Mouse (Mus musculus) kidney, postnatal 0 days (tissue): ENCODE measurements around the gene St6gal1. TPM values are rescaled to one million over a fixed set of nuclear protein-coding genes. Genes with fewer than 3 reads are reported as not detected.

ENCODE experiments used
- ATAC-seq: fragments of 200-750 bp; cut with Nextera tagmentation; replicated peaks from 2 replicates; pipeline ENCODE4 v1.8.0; 2017; ENCODE audit warnings: low read depth, moderate number of reproducible peaks, moderate TSS enrichment, moderate library complexity; ENCODE audit not compliant: low FRiP score
- DNase-seq: peaks from one replicate; pipeline ENCODE4 v3.0.0-alpha.2; 2016; ENCODE audit warnings: low spot score
- H3K27ac ChIP-seq: fragments of 300-500 bp; sonication (generic); 2 replicates; pipeline ENCODE4 v1.5.1; 2014; ENCODE audit warnings: mild to moderate bottlenecking
- H3K27me3 ChIP-seq: fragments of 300-500 bp; sonication (generic); 2 replicates; pipeline ENCODE4 v1.6.1; 2014; ENCODE audit warnings: low read length, mixed read lengths; ENCODE audit not compliant: insufficient read depth
- H3K36me3 ChIP-seq: fragments of 300-500 bp; sonication (generic); 2 replicates; pipeline ENCODE4 v1.6.1; 2014; ENCODE audit warnings: low read length, mixed read lengths; ENCODE audit not compliant: insufficient read depth
- H3K4me1 ChIP-seq: fragments of 300-500 bp; sonication (generic); replicated peaks from 2 replicates; pipeline ENCODE4 v1.6.1; 2014; ENCODE audit warnings: antibody characterized with exemption, low read length, mixed read lengths; ENCODE audit not compliant: insufficient read depth
- H3K4me2 ChIP-seq: fragments of 300-500 bp; sonication (generic); 2 replicates; pipeline ENCODE4 v1.6.1; 2014; ENCODE audit warnings: mild to moderate bottlenecking, low read length, moderate library complexity, mixed read lengths
- H3K4me3 ChIP-seq: fragments of 300-500 bp; sonication (generic); replicated peaks from 2 replicates; pipeline ENCODE4 v1.5.1; 2014; ENCODE audit warnings: low read depth, low read length
- H3K9ac ChIP-seq: fragments of 300-500 bp; sonication (generic); 2 replicates; pipeline ENCODE4 v1.6.1; 2014; ENCODE audit warnings: low read depth, low read length
- H3K9me3 ChIP-seq: fragments of 300-500 bp; sonication (generic); replicated peaks from 2 replicates; pipeline ENCODE4 v1.6.1; 2016; ENCODE audit warnings: low read length, inconsistent platforms, mixed read lengths
- CTCF ChIP-seq: IDR thresholded peaks from 2 replicates; pipeline ENCODE4 v1.5.1; 2016; ENCODE audit warnings: antibody characterized with exemption, low read depth, mild to moderate bottlenecking, moderate library complexity
- WGBS: fragments of 180-500 bp; shearing (Covaris S2); extraction: QIAGEN DNeasy Blood & Tissue Kit; methylation state at CpG from one replicate; pipeline ENCODE4 v1.1.7; 2014; 5-methylcytosine and 5-hydroxymethylcytosine counted together
- polyA plus RNA-seq: library from polyadenylated mRNA; unstranded; fragments of >200 nt; fragmentation: Nextera tagmentation; extraction: Ambion mirVana; gene quantifications from 2 replicates; pipeline ENCODE4 v1.2.1, GENCODE M21; 2015

The St6gal1 gene
- polyA plus RNA-seq, 1 experiment from 2014 or later: 28.6 TPM

GRCm38 (mm10) chr16:23379536-23380230 is 155.1 kb downstream of the St6gal1 start:
- H3K4me2 ChIP-seq: no peak overlapping the region
- TF ChIP-seq CTCF: no peak
- no peaks in the 10 kb centered on the region for H3K4me1 ChIP-seq
- no peaks in the 10 kb centered on the region for H3K9me3 ChIP-seq
- 76% methylated on average over 3 of the region's 3 CpGs for WGBS
- DNase-seq (no peak), ATAC-seq (no peak)
- no peaks in the 10 kb centered on the region for H3K27me3 ChIP-seq
- H3K4me3 ChIP-seq: no peak overlapping the region
- H3K27ac ChIP-seq: no peak overlapping the region
- H3K36me3 ChIP-seq: no peaks in the 10 kb centered on the region
- H3K9ac ChIP-seq: no peak overlapping the region

DNA sequence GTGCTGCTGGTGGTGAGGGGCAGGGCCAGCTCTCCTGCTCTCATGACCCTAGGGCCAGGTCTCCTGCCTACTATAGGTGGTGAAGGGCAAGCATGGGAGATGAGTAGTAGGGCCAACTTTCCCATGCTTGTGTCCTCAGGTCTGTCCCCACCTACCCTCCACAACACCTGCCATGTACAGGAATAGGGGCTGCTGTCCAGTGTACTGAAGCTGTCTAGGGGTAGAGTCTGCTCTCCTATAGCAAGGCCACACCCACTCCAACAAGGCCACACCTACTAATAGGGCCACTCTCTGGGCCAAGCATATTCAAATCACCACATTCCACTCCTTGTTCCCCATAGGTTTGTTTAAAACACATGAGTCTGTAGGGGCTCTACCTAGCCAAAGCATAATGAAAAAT is 159.8 kb downstream of the St6gal1 start:
- Histone ChIP-seq H3K36me3 (no peaks in the 10 kb centered on the region), H3K27ac (no peak overlapping the region), H3K9ac (no peak overlapping the region), H3K4me2 (no peak overlapping the region), H3K27me3 (no peaks in the 10 kb centered on the region), H3K4me3 (no peak overlapping the region), H3K9me3 (no peaks in the 10 kb centered on the region), H3K4me1 (no peaks in the 10 kb centered on the region)
- no peak for DNase-seq
- no peak for TF ChIP-seq CTCF
- ATAC-seq: no peak

DNA sequence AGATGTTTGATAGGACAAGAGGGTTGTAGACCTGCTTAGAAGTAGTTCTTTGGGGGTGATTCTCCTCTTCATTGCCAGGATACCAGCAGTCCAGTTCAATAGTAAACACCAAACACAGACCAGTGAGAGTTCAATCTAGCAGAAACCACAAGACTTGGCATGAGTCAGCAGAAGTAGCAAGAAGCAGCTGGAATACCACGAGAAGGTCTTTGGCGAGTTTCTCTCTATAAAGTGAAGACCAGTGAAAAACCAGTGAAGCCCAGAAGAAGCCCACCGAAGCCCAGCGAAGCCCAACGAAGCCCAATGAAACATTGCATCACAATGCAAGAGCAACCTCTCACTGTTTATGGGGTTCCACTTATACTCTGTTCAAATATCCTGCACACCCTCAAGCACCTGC is 173.4 kb downstream of the St6gal1 start:
- 86% methylated on average over 5 of the region's 5 CpGs for WGBS
- H3K4me2 ChIP-seq: no peak overlapping the region
- H3K9ac ChIP-seq: no peak overlapping the region
- no peaks in the 10 kb centered on the region; the same call in 1 of the 2 replicates for H3K4me1 ChIP-seq
- no peaks in the 10 kb centered on the region for H3K36me3 ChIP-seq
- no peak for DNase-seq
- H3K4me3 ChIP-seq: no peak overlapping the region
- no peak for ATAC-seq
- no peaks in the 10 kb centered on the region for H3K9me3 ChIP-seq
- no peaks in the 10 kb centered on the region for H3K27me3 ChIP-seq
- no peak for TF ChIP-seq CTCF
- H3K27ac ChIP-seq: no peak overlapping the region

DNA sequence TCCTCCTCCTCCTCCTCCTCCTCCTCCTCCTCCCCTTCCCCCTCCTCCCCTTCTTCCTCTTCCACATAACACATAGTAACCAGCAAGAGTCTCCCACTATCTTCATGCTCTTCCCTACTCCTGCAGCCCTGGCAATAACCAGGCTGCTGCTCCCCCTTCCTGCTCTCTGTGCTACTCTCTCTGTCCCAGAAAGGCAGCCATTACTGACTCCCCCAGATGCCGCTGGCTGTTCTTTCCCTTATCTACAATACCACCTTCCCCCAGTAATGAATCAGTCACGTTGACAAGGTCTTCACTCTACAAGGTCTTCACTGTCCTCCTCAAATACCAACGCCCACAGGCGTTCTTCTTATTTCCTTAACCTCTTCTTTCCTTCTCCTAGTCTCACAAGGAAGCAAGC is 176.9 kb downstream of the St6gal1 start:
- DNase-seq: peak; percentile 44
- ATAC-seq: no peak
- Histone ChIP-seq H3K4me1 (peaks cover 2% of the 10 kb centered on the region; the same call in 1 of the 2 replicates), H3K4me2 (no peak overlapping the region), H3K9ac (no peak overlapping the region), H3K27me3 (no peaks in the 10 kb centered on the region), H3K4me3 (no peak overlapping the region), H3K36me3 (no peaks in the 10 kb centered on the region), H3K9me3 (no peaks in the 10 kb centered on the region), H3K27ac (no peak overlapping the region)
- 12% methylated on average over 4 of the region's 4 CpGs for WGBS
- no peak; the same call in 1 of the 2 replicates for TF ChIP-seq CTCF

- no peak overlapping the region for H3K9ac ChIP-seq
- TF ChIP-seq CTCF: no peak
- DNase-seq (no peak), ATAC-seq (no peak)
- no peak overlapping the region for H3K4me3 ChIP-seq
- no peak overlapping the region for H3K27ac ChIP-seq
- H3K27me3 ChIP-seq: no peaks in the 10 kb centered on the region
- no peak overlapping the region for H3K4me2 ChIP-seq
- WGBS: 44% methylated on average over 3 of the region's 3 CpGs
- no peaks in the 10 kb centered on the region for H3K36me3 ChIP-seq
- H3K9me3 ChIP-seq: no peaks in the 10 kb centered on the region
- peaks cover 2% of the 10 kb centered on the region; the same call in 1 of the 2 replicates for H3K4me1 ChIP-seq
Measured at GRCm38 (mm10) chr16:23401959-23402358, 177.4 kb downstream of the St6gal1 start.

DNA sequence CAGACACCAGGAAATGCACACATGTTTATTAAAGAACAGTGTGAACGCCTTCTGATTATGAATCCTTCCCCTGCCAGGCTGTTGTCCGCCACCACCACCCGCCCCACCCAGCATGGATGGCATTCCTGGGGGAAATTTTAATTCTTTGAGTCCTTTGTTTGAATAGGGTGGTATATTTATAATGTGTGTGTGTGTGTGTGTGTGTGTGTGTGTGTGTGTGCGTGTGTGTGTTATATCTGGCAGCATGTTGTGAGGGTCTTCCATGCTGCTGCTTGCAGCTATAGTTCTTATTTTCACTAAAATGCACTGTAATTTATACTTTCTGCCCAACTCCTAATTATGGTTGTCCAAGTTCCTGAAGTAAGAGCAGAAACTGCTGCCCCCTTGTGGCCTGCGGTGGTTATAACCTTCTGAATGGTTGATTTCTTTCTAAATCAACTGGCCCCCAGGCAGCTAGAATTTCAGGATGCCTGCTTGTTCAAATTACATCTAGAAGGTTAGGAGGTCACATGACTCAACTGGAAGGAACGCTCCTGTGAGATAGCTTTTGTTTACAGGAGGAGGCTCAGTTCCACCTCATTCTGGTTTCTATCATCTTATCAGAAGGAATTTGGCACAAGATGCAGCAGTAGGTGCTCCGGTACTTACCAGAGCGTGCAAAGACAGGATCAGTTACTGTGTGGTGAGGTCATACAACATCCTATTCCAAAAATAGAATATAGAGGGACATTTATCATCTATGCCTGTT is 178.6 kb downstream of the St6gal1 start:
- H3K36me3 ChIP-seq: no peaks in the 10 kb centered on the region
- WGBS: 42% methylated on average over 8 of the region's 8 CpGs
- no peak overlapping the region for H3K4me3 ChIP-seq
- no peak overlapping the region for H3K4me2 ChIP-seq
- peak; percentile 90 for DNase-seq
- TF ChIP-seq CTCF: peak; percentile 90
- H3K27me3 ChIP-seq: no peaks in the 10 kb centered on the region
- no peak overlapping the region for H3K27ac ChIP-seq
- ATAC-seq: peak; percentile 71
- peaks cover 2% of the 10 kb centered on the region; the same call in 1 of the 2 replicates for H3K4me1 ChIP-seq
- H3K9me3 ChIP-seq: no peaks in the 10 kb centered on the region
- no peak overlapping the region for H3K9ac ChIP-seq

Other genes starting within 250 kb of the St6gal1 start
- 175 and 183 TPM in 2 replicates for gene Kng2, start 195.3 kb upstream of the St6gal1 start, polyA plus RNA-seq
- 2.3 and 2.7 TPM in 2 replicates for gene Kng1, start 166.9 kb upstream of the St6gal1 start, polyA plus RNA-seq
- 189 and 193 TPM in 2 replicates for gene Eif4a2, start 117.3 kb upstream of the St6gal1 start, polyA plus RNA-seq
- 77.3 and 80.6 TPM in 2 replicates for gene Rfc4, start 97.0 kb upstream of the St6gal1 start, polyA plus RNA-seq
- gene Adipoq, start 78.2 kb upstream of the St6gal1 start, polyA plus RNA-seq: 0.17 and 0.89 TPM in 2 replicates
- gene Rtp1, start 204.4 kb downstream of the St6gal1 start, polyA plus RNA-seq: not detected in 2 replicates